Mouse (Mus musculus) forebrain, embryonic 11.5 days (tissue): ENCODE measurements around the gene Lix1. TPM values are rescaled to one million over a fixed set of nuclear protein-coding genes. Genes with fewer than 3 reads are reported as not detected.

Experiments
- ATAC-seq: fragments of 200-750 bp; cut with Nextera tagmentation; replicated peaks from 2 replicates; pipeline ENCODE4 v1.8.0; 2017; ENCODE audit warnings: moderate TSS enrichment; ENCODE audit not compliant: low FRiP score
- DNase-seq: peaks from one replicate; pipeline ENCODE4 v3.0.0-alpha.2; 2017; ENCODE audit warnings: low spot score
- H3K27ac ChIP-seq: fragments of 300-500 bp; sonication (generic); 2 replicates; pipeline ENCODE4 v1.5.1; 2014; ENCODE audit warnings: low read depth, low read length
- H3K27me3 ChIP-seq: fragments of 300-500 bp; sonication (generic); 2 replicates; pipeline ENCODE4 v1.6.1; 2014; ENCODE audit warnings: mild to moderate bottlenecking, low read length, mixed read lengths; ENCODE audit not compliant: control insufficient read depth, insufficient read depth
- H3K36me3 ChIP-seq: fragments of 300-500 bp; sonication (generic); 2 replicates; pipeline ENCODE4 v1.6.1; 2014; ENCODE audit warnings: mild to moderate bottlenecking, low read length, moderate library complexity, mixed read lengths; ENCODE audit not compliant: control insufficient read depth, insufficient read depth
- H3K4me1 ChIP-seq: fragments of 300-500 bp; sonication (generic); replicated peaks from 2 replicates; pipeline ENCODE4 v1.6.1; 2014; ENCODE audit warnings: low read length, mixed read lengths; ENCODE audit not compliant: control insufficient read depth, insufficient read depth
- H3K4me2 ChIP-seq: fragments of 300-500 bp; sonication (generic); 2 replicates; pipeline ENCODE4 v1.6.1; 2014; ENCODE audit warnings: low read depth, mild to moderate bottlenecking, low read length, moderate library complexity, mixed read lengths; ENCODE audit not compliant: severe bottlenecking
- H3K4me3 ChIP-seq: fragments of 300-500 bp; sonication (generic); 2 replicates; pipeline ENCODE4 v1.5.1; 2014; ENCODE audit warnings: low read depth, low read length
- H3K9ac ChIP-seq: fragments of 300-500 bp; sonication (generic); 2 replicates; pipeline ENCODE4 v1.6.1; 2014; ENCODE audit warnings: low read length
- H3K9me3 ChIP-seq: fragments of 300-500 bp; sonication (generic); 2 replicates; pipeline ENCODE4 v1.6.1; 2016; ENCODE audit warnings: low read length, mixed read lengths; ENCODE audit not compliant: control insufficient read depth
- WGBS: fragments of 180-500 bp; shearing (Covaris S2); extraction: QIAGEN DNeasy Blood & Tissue Kit; methylation state at CpG from one replicate; pipeline ENCODE4 v1.1.7; 2014; 5-methylcytosine and 5-hydroxymethylcytosine counted together
- polyA plus RNA-seq: library from polyadenylated mRNA; unstranded; fragments of >200 nt; fragmentation: Nextera tagmentation; extraction: Ambion mirVana; gene quantifications from 2 replicates; pipeline ENCODE4 v1.2.1, GENCODE M21; 2014

Lix1 gene
- polyA plus RNA-seq, 1 experiment from 2014 or later = 106 TPM

GRCm38 (mm10) chr17:17405606-17406005, 3.1 kb downstream of the Lix1 start:
- Histone ChIP-seq H3K36me3 (no peaks in the 10 kb centered on the region), H3K27me3 (no peaks in the 10 kb centered on the region), H3K27ac (no peak overlapping the region), H3K9ac (no peak overlapping the region), H3K4me2 (no peak overlapping the region), H3K9me3 (no peaks in the 10 kb centered on the region), H3K4me3 (no peak overlapping the region), H3K4me1 (peaks cover 13% of the 10 kb centered on the region; the same call in 1 of the 2 replicates)
- DNase-seq = no peak
- no peak for ATAC-seq
- 31% methylated on average over 1 of the region's 1 CpGs for WGBS

- Histone ChIP-seq H3K27me3 (no peaks in the 10 kb centered on the region), H3K36me3 (no peaks in the 10 kb centered on the region), H3K27ac (peak overlapping the region; percentile 68; the same call in 1 of the 2 replicates), H3K4me3 (no peak overlapping the region), H3K9ac (no peak overlapping the region), H3K9me3 (no peaks in the 10 kb centered on the region), H3K4me2 (no peak overlapping the region), H3K4me1 (peaks cover 15% of the 10 kb centered on the region; the same call in 1 of the 2 replicates)
- no peak for ATAC-seq
- no peak for DNase-seq
- WGBS = 24% methylated on average over 6 of the region's 6 CpGs
Measured at GRCm38 (mm10) chr17:17408137-17408536, 5.7 kb downstream of the Lix1 start.

- 23% methylated on average over 6 of the region's 6 CpGs for WGBS
- H3K9ac ChIP-seq = no peak overlapping the region
- no peak overlapping the region for H3K4me2 ChIP-seq
- H3K27ac ChIP-seq = peak overlapping the region; percentile 68
- peaks cover 15% of the 10 kb centered on the region; the same call in 1 of the 2 replicates for H3K4me1 ChIP-seq
- H3K9me3 ChIP-seq = no peaks in the 10 kb centered on the region
- H3K36me3 ChIP-seq = no peaks in the 10 kb centered on the region
- peak; percentile 85 for ATAC-seq
- H3K27me3 ChIP-seq = no peaks in the 10 kb centered on the region
- DNase-seq = no peak
- no peak overlapping the region for H3K4me3 ChIP-seq
Measured at GRCm38 (mm10) chr17:17408720-17409478, 6.4 kb downstream of the Lix1 start.

GRCm38 (mm10) chr17:17409601-17410000, 7.1 kb downstream of the Lix1 start:
- 0 out of 2 replicates have a peak overlapping the region, but pooled peaks have one; percentile 22 for H3K4me2 ChIP-seq
- peak; percentile 71 for DNase-seq
- no peak overlapping the region for H3K9ac ChIP-seq
- WGBS = 6% methylated on average over 2 of the region's 2 CpGs
- H3K27ac ChIP-seq = peak overlapping the region; percentile 79
- no peak overlapping the region for H3K4me3 ChIP-seq
- H3K36me3 ChIP-seq = no peaks in the 10 kb centered on the region
- peaks cover 15% of the 10 kb centered on the region; the same call in 1 of the 2 replicates for H3K4me1 ChIP-seq
- peak; percentile 79 for ATAC-seq
- H3K9me3 ChIP-seq = no peaks in the 10 kb centered on the region
- H3K27me3 ChIP-seq = no peaks in the 10 kb centered on the region

GRCm38 (mm10) chr17:17411443-17411842, 9.0 kb downstream of the Lix1 start:
- WGBS = 63% methylated on average over 2 of the region's 2 CpGs
- Histone ChIP-seq H3K9ac (no peak overlapping the region), H3K27me3 (no peaks in the 10 kb centered on the region), H3K36me3 (no peaks in the 10 kb centered on the region), H3K4me1 (peaks cover 13% of the 10 kb centered on the region; the same call in 1 of the 2 replicates), H3K27ac (no peak overlapping the region), H3K9me3 (no peaks in the 10 kb centered on the region), H3K4me2 (no peak overlapping the region), H3K4me3 (no peak overlapping the region)
- no peak for ATAC-seq
- DNase-seq = no peak

GRCm38 (mm10) chr17:17412176-17412575, 9.7 kb downstream of the Lix1 start:
- no peaks in the 10 kb centered on the region for H3K36me3 ChIP-seq
- H3K4me2 ChIP-seq = no peak overlapping the region
- DNase-seq (no peak), ATAC-seq (no peak)
- H3K9me3 ChIP-seq = no peaks in the 10 kb centered on the region
- H3K27me3 ChIP-seq = no peaks in the 10 kb centered on the region
- H3K9ac ChIP-seq = no peak overlapping the region
- H3K27ac ChIP-seq = no peak overlapping the region
- whole genome bisulfite sequencing = 92% methylated on average over 2 of the region's 2 CpGs
- H3K4me3 ChIP-seq = no peak overlapping the region
- peaks cover 13% of the 10 kb centered on the region; the same call in 1 of the 2 replicates for H3K4me1 ChIP-seq

- WGBS = 97% methylated on average over 3 of the region's 3 CpGs
- Histone ChIP-seq H3K9ac (no peak overlapping the region), H3K9me3 (no peaks in the 10 kb centered on the region), H3K27ac (no peak overlapping the region), H3K4me2 (no peak overlapping the region), H3K27me3 (no peaks in the 10 kb centered on the region), H3K4me3 (no peak overlapping the region), H3K36me3 (no peaks in the 10 kb centered on the region; the same call in 1 of the 2 replicates), H3K4me1 (peaks cover 5% of the 10 kb centered on the region; the same call in 1 of the 2 replicates)
- no peak for ATAC-seq
- no peak for DNase-seq
Measured at GRCm38 (mm10) chr17:17414206-17414605, 11.7 kb downstream of the Lix1 start.

GRCm38 (mm10) chr17:17424609-17425307, 22.3 kb downstream of the Lix1 start:
- DNase-seq = no peak

More at GRCm38 (mm10) chr17:17424609-17425307, 22.3 kb downstream of the Lix1 start:
- Histone ChIP-seq H3K4me1 (0 out of 2 replicates have a peak, but pooled peaks cover 2% of the 10 kb centered on the region), H3K9me3 (no peaks in the 10 kb centered on the region), H3K9ac (no peak overlapping the region), H3K4me2 (no peak overlapping the region), H3K27ac (peak overlapping the region; percentile 50; the same call in 1 of the 2 replicates), H3K4me3 (no peak overlapping the region), H3K36me3 (no peaks in the 10 kb centered on the region), H3K27me3 (no peaks in the 10 kb centered on the region)
- 6% methylated on average over 4 of the region's 4 CpGs for WGBS
- peak; percentile 85 for ATAC-seq
